Mouse (Mus musculus): ENCODE data around the gene Olfr539.

DNA sequence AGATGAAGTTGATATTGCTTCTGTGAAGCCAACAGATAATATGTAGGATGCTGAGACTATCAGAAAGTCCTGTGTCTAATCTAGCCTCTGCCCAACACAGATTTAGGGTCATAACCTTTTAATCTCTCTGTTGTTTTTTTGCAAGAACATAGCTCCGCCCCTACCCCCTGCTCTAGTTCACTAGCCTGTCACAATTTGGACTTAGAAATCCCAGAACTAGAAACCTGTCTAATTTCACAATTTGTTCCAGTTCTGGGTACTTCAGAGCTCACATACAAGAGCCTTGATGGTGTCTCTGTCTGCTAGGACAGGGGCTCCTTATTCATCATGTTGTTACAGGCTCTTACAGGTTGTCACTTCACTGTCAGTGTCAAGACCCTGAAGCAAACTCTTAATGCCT lies 29.2 kb upstream of the Olfr539 start:
- TF ChIP-seq CTCF (conservative IDR thresholded peaks at IDR 0.05; ENCODE audit: insufficient read depth, insufficient read length, low read depth, low read length) (no peak), POLR2A (IDR thresholded peaks at IDR 0.05; ENCODE audit: low read depth, low read length) (no peak)
